Mouse (Mus musculus) midbrain, embryonic 16.5 days (tissue): ENCODE data around the gene Wdsub1. TPM values are rescaled to one million over a fixed set of nuclear protein-coding genes. Genes with fewer than 3 reads are reported as not detected.

ENCODE experiments used
- ATAC-seq: fragments of 200-750 bp; cut with Nextera tagmentation; 2 replicates; pipeline ENCODE4 v1.8.0; 2017; ENCODE audit warnings: moderate TSS enrichment
- H3K27ac ChIP-seq: fragments of 300-500 bp; sonication (generic); 2 replicates; pipeline ENCODE4 v1.5.1; 2014; ENCODE audit warnings: mild to moderate bottlenecking, low read length, mixed read lengths
- H3K27me3 ChIP-seq: fragments of 300-500 bp; sonication (generic); 2 replicates; pipeline ENCODE4 v1.6.1; 2014; ENCODE audit warnings: low read depth, low read length, mixed read lengths; ENCODE audit not compliant: control insufficient read depth, insufficient read depth
- H3K36me3 ChIP-seq: fragments of 300-500 bp; sonication (generic); 2 replicates; pipeline ENCODE4 v1.6.1; 2014; ENCODE audit warnings: mild to moderate bottlenecking, low read length, moderate library complexity, mixed read lengths; ENCODE audit not compliant: control insufficient read depth, insufficient read depth
- H3K4me1 ChIP-seq: fragments of 300-500 bp; sonication (generic); 2 replicates; pipeline ENCODE4 v1.6.1; 2014; ENCODE audit warnings: mild to moderate bottlenecking, low read length, mixed read lengths; ENCODE audit not compliant: control insufficient read depth, insufficient read depth
- H3K4me2 ChIP-seq: fragments of 300-500 bp; sonication (generic); 2 replicates; pipeline ENCODE4 v1.6.1; 2014; ENCODE audit warnings: mild to moderate bottlenecking, low read length, mixed read lengths
- H3K4me3 ChIP-seq: fragments of 300-500 bp; sonication (generic); 2 replicates; pipeline ENCODE4 v1.5.1; 2014; ENCODE audit warnings: low read depth, mild to moderate bottlenecking, low read length, moderate library complexity, mixed read lengths
- H3K9ac ChIP-seq: fragments of 300-500 bp; sonication (generic); 2 replicates; pipeline ENCODE4 v1.6.1; 2014; ENCODE audit warnings: low read depth, low read length, mixed read lengths
- H3K9me3 ChIP-seq: fragments of 300-500 bp; sonication (generic); replicated peaks from 2 replicates; pipeline ENCODE4 v1.6.1; 2014; ENCODE audit warnings: mild to moderate bottlenecking, low read length, mixed read lengths; ENCODE audit not compliant: control insufficient read depth, poor library complexity, severe bottlenecking
- WGBS: fragments of 180-500 bp; shearing (Covaris S2); extraction: QIAGEN DNeasy Blood & Tissue Kit; methylation state at CpG from one replicate; pipeline ENCODE4 v1.1.7; 2014; 5-methylcytosine and 5-hydroxymethylcytosine counted together
- polyA plus RNA-seq: library from polyadenylated mRNA; unstranded; fragments of >200 nt; fragmentation: Nextera tagmentation; extraction: Ambion mirVana; gene quantifications from 2 replicates; pipeline ENCODE4 v1.2.1, GENCODE M21; 2015

Wdsub1 gene
- 16.6 and 21.2 TPM in 2 replicates for polyA plus RNA-seq

DNA sequence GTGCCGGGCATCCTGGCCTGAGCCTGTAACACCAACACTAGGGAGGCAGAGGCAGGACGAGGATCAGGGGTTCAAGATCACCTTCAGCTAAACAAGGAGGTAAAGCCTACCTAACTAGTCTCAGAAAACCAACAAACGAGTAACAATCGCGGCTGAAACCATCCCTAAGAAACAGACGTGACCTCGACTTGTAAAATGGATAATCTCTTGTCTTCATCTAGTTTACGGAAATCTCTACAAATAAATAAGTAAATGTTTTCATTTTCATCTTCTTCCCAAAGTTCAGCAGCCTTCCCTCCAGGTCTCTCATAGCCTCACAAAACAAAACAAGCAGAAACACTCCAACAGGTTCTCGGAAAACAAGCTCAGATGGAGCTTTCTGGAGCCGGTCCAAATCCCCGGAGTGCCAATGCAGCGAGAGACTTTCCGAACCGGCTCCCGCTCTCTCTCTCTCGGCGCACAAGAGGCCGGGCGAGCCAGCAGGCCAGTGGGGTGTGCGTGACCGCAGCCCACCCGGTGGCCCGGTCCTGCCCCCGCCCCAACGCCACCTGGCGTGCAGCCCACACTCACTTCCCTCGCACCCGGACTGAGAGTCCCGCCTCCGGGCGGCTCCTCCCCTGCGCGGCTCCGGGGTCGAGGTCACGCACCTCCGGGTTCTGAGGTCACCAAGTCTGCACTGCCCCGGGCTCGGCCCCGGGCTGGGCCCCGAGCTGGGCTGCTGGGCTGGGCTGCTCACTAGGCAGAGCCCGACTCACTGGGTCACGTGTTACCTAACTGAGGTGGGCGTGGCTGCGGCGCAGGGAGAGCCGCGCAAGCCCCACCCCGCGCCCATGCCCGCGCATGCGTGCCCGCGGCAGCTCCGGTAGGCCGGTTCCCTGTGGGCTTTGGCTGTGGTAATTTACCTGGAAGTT lies at the start of gene Wdsub1:
Gene Wdsub1, minus strand, starts transcription at position 761 of the 911 bp plus-strand sequence.
- H3K9me3 ChIP-seq, result no peaks in the 10 kb centered on the region
- peak within 1 kb of the TSS; percentile 82 for H3K9ac ChIP-seq
- no peaks in the 10 kb centered on the region for H3K36me3 ChIP-seq
- H3K4me1 ChIP-seq, result no peaks in the 10 kb centered on the region
- H3K4me2 ChIP-seq, result peak within 1 kb of the TSS; percentile 84
- no peaks in the 10 kb centered on the region for H3K27me3 ChIP-seq
- peak; percentile 93 for ATAC-seq
- H3K27ac ChIP-seq, result peak within 1 kb of the TSS; percentile 66; the same call in 1 of the 2 replicates
- H3K4me3 ChIP-seq, result peak within 1 kb of the TSS; percentile 85
- WGBS, result 5% methylated on average over 56 of the region's 57 CpGs

GRCm38 (mm10) chr2:59913610-59914009 lies 31.2 kb upstream of the Wdsub1 start:
- 64% methylated on average over 11 of the region's 11 CpGs for WGBS
- no peaks in the 10 kb centered on the region for H3K4me1 ChIP-seq
- no peak for ATAC-seq
- H3K9ac ChIP-seq, result no peak overlapping the region
- no peak overlapping the region for H3K4me2 ChIP-seq
- H3K36me3 ChIP-seq, result peaks cover 19% of the 10 kb centered on the region
- no peak overlapping the region for H3K4me3 ChIP-seq
- H3K9me3 ChIP-seq, result no peaks in the 10 kb centered on the region
- H3K27me3 ChIP-seq, result no peaks in the 10 kb centered on the region
- H3K27ac ChIP-seq, result no peak overlapping the region

DNA sequence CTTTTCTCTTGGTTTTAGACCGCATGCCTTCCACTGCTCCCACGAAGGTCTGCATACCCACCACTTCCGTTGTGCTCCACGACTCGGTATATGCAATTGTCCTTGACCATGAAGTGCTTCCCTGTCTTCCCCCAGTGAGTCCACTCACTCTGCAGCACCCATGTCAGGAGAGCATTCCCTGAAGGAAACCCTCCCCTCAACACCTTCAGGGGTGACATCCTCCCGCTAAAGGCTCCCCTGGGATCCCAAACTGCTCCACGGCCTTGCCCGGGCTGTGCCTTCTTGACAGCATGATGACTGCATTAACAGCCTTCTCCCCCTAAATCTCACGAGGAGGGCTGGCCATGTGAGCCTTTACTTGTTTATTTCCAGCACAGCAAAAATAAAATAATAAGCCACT lies 25.7 kb upstream of the Wdsub1 start:
- no peak for ATAC-seq
- no peak overlapping the region for H3K4me3 ChIP-seq
- H3K9ac ChIP-seq, result no peak overlapping the region
- H3K36me3 ChIP-seq, result peaks cover 15% of the 10 kb centered on the region
- H3K4me2 ChIP-seq, result no peak overlapping the region
- WGBS, result 92% methylated on average over 9 of the region's 9 CpGs
- H3K27me3 ChIP-seq, result no peaks in the 10 kb centered on the region
- no peaks in the 10 kb centered on the region for H3K4me1 ChIP-seq
- no peak overlapping the region for H3K27ac ChIP-seq
- no peaks in the 10 kb centered on the region for H3K9me3 ChIP-seq

DNA sequence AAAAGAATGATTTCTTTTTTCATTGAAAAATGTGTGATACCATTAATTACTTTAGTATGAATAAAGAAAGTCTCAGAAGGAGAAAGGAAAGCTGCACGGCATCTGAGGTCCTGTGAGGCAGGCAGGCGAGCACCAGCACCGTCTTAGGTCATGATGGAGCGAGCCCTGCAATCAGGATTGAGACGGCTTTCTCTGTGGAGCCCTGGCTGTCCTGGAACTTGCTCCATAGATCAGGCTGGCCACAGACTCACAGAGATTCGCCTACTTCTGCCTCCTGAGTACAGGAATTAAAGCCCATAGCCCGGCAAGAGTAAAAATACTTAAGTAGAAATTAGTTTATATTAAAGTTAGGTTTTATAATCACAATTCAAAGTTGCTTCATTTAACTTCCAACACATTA lies 21.6 kb upstream of the Wdsub1 start:
- Histone ChIP-seq H3K9ac (no peak overlapping the region), H3K27me3 (no peaks in the 10 kb centered on the region), H3K36me3 (peaks cover 8% of the 10 kb centered on the region), H3K9me3 (no peaks in the 10 kb centered on the region), H3K4me2 (no peak overlapping the region), H3K4me3 (no peak overlapping the region), H3K27ac (no peak overlapping the region), H3K4me1 (no peaks in the 10 kb centered on the region)
- no peak for ATAC-seq
- WGBS, result 81% methylated on average over 7 of the region's 7 CpGs

DNA sequence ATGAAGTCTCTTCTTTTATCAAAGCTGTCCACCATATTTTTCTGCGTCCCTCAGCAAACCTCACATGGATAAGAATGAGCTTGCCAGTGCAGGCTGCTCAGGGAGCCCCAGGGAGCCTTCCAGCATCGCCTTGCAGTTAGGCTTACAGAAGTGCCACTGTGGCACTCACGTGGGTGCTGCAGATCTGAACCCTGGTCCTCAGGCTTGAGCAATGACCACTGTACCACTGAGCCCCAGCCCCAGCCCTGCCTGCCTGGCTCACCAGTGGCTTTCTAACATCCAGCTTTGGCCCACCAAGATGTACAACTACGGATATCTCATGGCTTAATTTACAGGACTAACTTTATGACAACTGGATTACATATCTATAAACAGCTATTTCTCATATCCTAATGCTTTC lies 16.3 kb upstream of the Wdsub1 start:
- H3K4me1 ChIP-seq, result no peaks in the 10 kb centered on the region
- H3K9ac ChIP-seq, result no peak overlapping the region
- no peaks in the 10 kb centered on the region for H3K9me3 ChIP-seq
- H3K27ac ChIP-seq, result no peak overlapping the region
- H3K4me2 ChIP-seq, result no peak overlapping the region
- H3K27me3 ChIP-seq, result no peaks in the 10 kb centered on the region
- 79% methylated on average over 4 of the region's 4 CpGs for WGBS
- H3K4me3 ChIP-seq, result no peak overlapping the region
- H3K36me3 ChIP-seq, result 0 out of 2 replicates have a peak, but pooled peaks cover 2% of the 10 kb centered on the region
- no peak; the same call in 1 of the 2 replicates for ATAC-seq

- Histone ChIP-seq H3K4me3 (no peak overlapping the region), H3K9me3 (no peaks in the 10 kb centered on the region), H3K27me3 (no peaks in the 10 kb centered on the region), H3K9ac (no peak overlapping the region), H3K4me2 (no peak overlapping the region), H3K36me3 (0 out of 2 replicates have a peak, but pooled peaks cover 2% of the 10 kb centered on the region), H3K27ac (no peak overlapping the region), H3K4me1 (no peaks in the 10 kb centered on the region)
- peak; percentile 58; the same call in 1 of the 2 replicates for ATAC-seq
- 94% methylated on average over 5 of the region's 7 CpGs for WGBS
Observed at GRCm38 (mm10) chr2:59898105-59898504, 15.7 kb upstream of the Wdsub1 start.

- Histone ChIP-seq H3K27me3 (no peaks in the 10 kb centered on the region), H3K9me3 (no peaks in the 10 kb centered on the region), H3K4me1 (no peaks in the 10 kb centered on the region), H3K4me2 (no peak overlapping the region), H3K36me3 (0 out of 2 replicates have a peak, but pooled peaks cover 2% of the 10 kb centered on the region), H3K27ac (no peak overlapping the region), H3K9ac (no peak overlapping the region), H3K4me3 (no peak overlapping the region)
- 82% methylated on average over 8 of the region's 8 CpGs for WGBS
- ATAC-seq, result no peak
Observed at GRCm38 (mm10) chr2:59896837-59897236, 14.4 kb upstream of the Wdsub1 start.

DNA sequence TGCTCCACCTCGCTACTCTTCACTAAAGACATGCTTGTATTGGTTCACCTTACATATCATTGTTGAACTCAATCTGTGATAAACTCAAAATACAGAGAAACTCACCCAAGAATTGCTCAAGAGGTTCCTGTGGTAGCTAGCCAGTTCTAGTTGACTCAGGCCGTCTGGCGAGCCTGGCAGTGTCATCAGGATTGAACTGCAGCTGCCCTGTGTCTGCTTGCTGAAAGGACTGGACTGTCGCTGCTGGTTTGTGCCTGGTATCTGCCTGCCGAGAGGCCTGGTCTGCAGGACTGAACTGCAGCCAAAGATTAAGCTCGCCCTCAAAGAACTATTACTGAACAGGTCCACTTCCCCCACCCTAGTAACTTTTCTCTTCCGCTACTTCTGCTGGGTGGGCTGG lies 14.0 kb upstream of the Wdsub1 start:
- H3K27ac ChIP-seq, result no peak overlapping the region
- no peaks in the 10 kb centered on the region for H3K9me3 ChIP-seq
- ATAC-seq, result no peak
- no peak overlapping the region for H3K4me3 ChIP-seq
- no peak overlapping the region for H3K9ac ChIP-seq
- 0 out of 2 replicates have a peak, but pooled peaks cover 2% of the 10 kb centered on the region for H3K36me3 ChIP-seq
- no peaks in the 10 kb centered on the region for H3K27me3 ChIP-seq
- H3K4me1 ChIP-seq, result no peaks in the 10 kb centered on the region
- WGBS, result 86% methylated on average over 7 of the region's 7 CpGs
- H3K4me2 ChIP-seq, result no peak overlapping the region

DNA sequence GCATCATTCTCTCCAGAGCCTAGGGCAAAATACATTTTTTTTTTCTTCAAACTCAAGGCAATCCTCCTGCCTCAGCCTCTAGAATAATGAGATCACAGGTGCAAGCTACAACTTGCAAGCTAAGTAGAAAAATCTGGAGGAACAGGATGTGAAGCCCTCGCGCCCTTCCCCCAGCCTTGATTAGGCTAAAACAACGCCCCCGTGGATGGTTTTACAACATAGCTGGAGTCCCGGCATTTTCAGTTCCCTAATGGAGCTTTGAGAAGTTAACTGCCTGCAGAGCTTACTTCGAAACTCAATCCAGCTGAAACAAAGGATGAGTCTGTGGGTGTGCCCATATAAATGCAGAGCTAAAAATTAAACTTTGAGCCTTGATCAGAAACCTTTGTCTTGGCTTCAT lies 7.3 kb upstream of the Wdsub1 start:
- no peak overlapping the region for H3K9ac ChIP-seq
- WGBS, result 88% methylated on average over 6 of the region's 6 CpGs
- ATAC-seq, result no peak

More for the DNA sequence above, 7.3 kb upstream of the Wdsub1 start:
- Histone ChIP-seq H3K36me3 (no peaks in the 10 kb centered on the region), H3K4me2 (no peak overlapping the region), H3K27me3 (no peaks in the 10 kb centered on the region), H3K4me1 (no peaks in the 10 kb centered on the region), H3K9me3 (no peaks in the 10 kb centered on the region), H3K27ac (no peak overlapping the region), H3K4me3 (no peak overlapping the region)
